24 mouse cellular contexts compared by ENCODE assay signal in genomic region chr8:124681792-124682157, GRCm38 (mm10). TPM values are rescaled to one million over a fixed set of nuclear protein-coding genes. Genes with fewer than 3 reads are reported as not detected.
DNase-seq lines count a peak whose midpoint lies in the region; ATAC-seq and TF ChIP-seq lines count a peak whose summit lies in the region.
"Had no signal": no experiment of that assay in that cellular context is flagged by ENCODE, and none has a peak within 500 bp of the region (broad histone marks: within the 10 kb centered on the region; RNA-seq: fewer than 3 reads in every experiment).

No protein-coding gene starts in this region.

- H3K4me3 ChIP-seq in hindbrain, postnatal 0 days (ENCODE audit: low read length), result no peak overlapping the region
- H3K4me3 ChIP-seq in hindbrain, embryonic 16.5 days (ENCODE audit: low read length), result no peak overlapping the region
- H3K4me3 ChIP-seq: embryonic facial prominence, embryonic 10.5 days; forebrain, embryonic 10.5 days; gastrocnemius, adult 2 months; heart, embryonic 15.5 days; kidney, embryonic 15.5 days; limb, embryonic 13.5 days; liver, embryonic 12.5 days; neural tube, embryonic 15.5 days had no signal

- H3K4me1 ChIP-seq in hindbrain, postnatal 0 days (ENCODE audit: insufficient read depth, low read length), result 0 out of 2 replicates have a peak, but pooled peaks cover 6% of the 10 kb centered on the region
- peaks cover 4% of the 10 kb centered on the region for H3K4me1 ChIP-seq in hindbrain, embryonic 16.5 days (ENCODE audit: control insufficient read depth, insufficient read depth, low read depth, low read length)
- H3K4me1 ChIP-seq: embryonic facial prominence, embryonic 10.5 days; liver, embryonic 12.5 days had no signal

- peak overlapping the region; percentile 31; the same call in 1 of the 2 replicates for H3K9ac ChIP-seq in hindbrain, postnatal 0 days (replicated peaks; ENCODE audit: low read length)
- no peak overlapping the region for H3K9ac ChIP-seq in hindbrain, embryonic 16.5 days (ENCODE audit: low read depth, low read length)
- H3K9ac ChIP-seq: heart, embryonic 15.5 days; hindbrain, embryonic 14.5 days; kidney, embryonic 15.5 days; limb, embryonic 13.5 days; liver, embryonic 12.5 days; neural tube, embryonic 15.5 days had no signal

- TF ChIP-seq CTCF in hindbrain, postnatal 0 days (IDR thresholded peaks at IDR 0.05; ENCODE audit: low read depth), result peak; percentile 26; the same call in 1 of the 2 replicates

- ATAC-seq in hindbrain, postnatal 0 days, result no peak
- ATAC-seq in hindbrain, embryonic 16.5 days, result no peak
- peak; percentile 35 for ATAC-seq in CD4-positive, CD25-positive, alpha-beta regulatory T cell, adult 4 months
- ATAC-seq: intestine, embryonic 16.5 days; liver, embryonic 12.5 days had no signal

- H3K27ac ChIP-seq in hindbrain, postnatal 0 days, result no peak overlapping the region
- no peak overlapping the region for H3K27ac ChIP-seq in hindbrain, embryonic 16.5 days (ENCODE audit: low read depth, low read length)
- H3K27ac ChIP-seq: embryonic facial prominence, embryonic 10.5 days; forebrain, embryonic 10.5 days; gastrocnemius, adult 2 months; heart, embryonic 15.5 days; hindbrain, embryonic 14.5 days; kidney, embryonic 15.5 days; limb, embryonic 13.5 days; liver, embryonic 12.5 days; neural tube, embryonic 15.5 days had no signal

- peaks cover 40% of the 10 kb centered on the region; the same call in 1 of the 2 replicates for H3K36me3 ChIP-seq in hindbrain, postnatal 0 days (ENCODE audit: insufficient read depth, low read length)
- H3K36me3 ChIP-seq in hindbrain, embryonic 16.5 days (ENCODE audit: control insufficient read depth, insufficient read depth, low read length), result peaks cover 28% of the 10 kb centered on the region

- DNase-seq in hindbrain, postnatal 0 days (ENCODE audit: low spot score), result no peak
- DNase-seq in induced T-regulatory cell, adult 2 months (ENCODE audit: low read depth), result peak; percentile 50
- peak; percentile 30 for DNase-seq in lung, postnatal 10 days
- no peak for DNase-seq in adrenal gland, adult 8-10 months
- DNase-seq in adrenal gland, postnatal 10 days, result no peak
- no peak for DNase-seq in urinary bladder, postnatal 4 days (ENCODE audit: low spot score in 2 of 2)
- DNase-seq: cerebellum, adult 11 months; cerebellum, postnatal 10 days; gastrocnemius, adult 2 months; heart, postnatal 4 days; kidney, postnatal 36 days; layer of hippocampus, postnatal 36 days had no signal

- no peaks in the 10 kb centered on the region for H3K27me3 ChIP-seq in hindbrain, postnatal 0 days (ENCODE audit: insufficient read depth, low read length)
- no peaks in the 10 kb centered on the region for H3K27me3 ChIP-seq in hindbrain, embryonic 16.5 days (replicated peaks; ENCODE audit: control insufficient read depth, insufficient read depth, low read length)
- H3K27me3 ChIP-seq: CH12.LX; heart, embryonic 15.5 days; kidney, embryonic 15.5 days; limb, embryonic 13.5 days; liver, embryonic 12.5 days; neural tube, embryonic 15.5 days had no signal

- no peak overlapping the region for H3K4me2 ChIP-seq in hindbrain, postnatal 0 days (ENCODE audit: low read depth, low read length)
- H3K4me2 ChIP-seq in hindbrain, embryonic 16.5 days (ENCODE audit: low read length), result no peak overlapping the region
- H3K4me2 ChIP-seq: heart, embryonic 15.5 days; hindbrain, embryonic 14.5 days; kidney, embryonic 15.5 days; limb, embryonic 13.5 days; liver, embryonic 12.5 days; neural tube, embryonic 15.5 days had no signal

- WGBS in hindbrain, postnatal 0 days, result 75% methylated on average over 10 of the region's 10 CpGs
- 73% methylated on average over 10 of the region's 10 CpGs for WGBS in hindbrain, embryonic 16.5 days

- no peaks in the 10 kb centered on the region for H3K9me3 ChIP-seq in hindbrain, postnatal 0 days (ENCODE audit: low read length)
- no peaks in the 10 kb centered on the region for H3K9me3 ChIP-seq in hindbrain, embryonic 16.5 days (ENCODE audit: control insufficient read depth, low read length)
- H3K9me3 ChIP-seq: embryonic facial prominence, embryonic 10.5 days; forebrain, embryonic 10.5 days; heart, embryonic 15.5 days; kidney, embryonic 15.5 days; limb, embryonic 13.5 days; liver, embryonic 12.5 days; neural tube, embryonic 15.5 days had no signal

RNA-seq across cellular contexts. Expression of gene 2310022B05Rik, which starts 18.6 kb away (rescaled TPM):
- total RNA-seq in hindbrain, postnatal 0 days (2014; rRNA removed), result 100 and 106 TPM in 2 replicates
- polyA plus RNA-seq in hindbrain, postnatal 0 days (2015; fragmentation: Nextera tagmentation; extraction: Ambion mirVana), result 27.0 and 30.2 TPM in 2 replicates
- 17.0 and 23.2 TPM in 2 replicates for polyA plus RNA-seq in hindbrain, embryonic 16.5 days (2015; fragmentation: Nextera tagmentation; extraction: Ambion mirVana)
- under 1 TPM; 0.70 to 0.94 TPM for polyA plus RNA-seq in CD4-positive, CD25-positive, alpha-beta regulatory T cell, adult 4 months (2017; shearing (Covaris generic))
- 10 to 100 TPM; 39.9 to 50.2 (median 45.4) TPM for total RNA-seq in adrenal gland, adult 8-10 months (2022)
- 10 to 100 TPM; 42.5 to 43.2 TPM for total RNA-seq in adrenal gland, postnatal 10 days (2021)

RNA-seq across cellular contexts. Expression of gene Ttc13, which starts 40.0 kb away (rescaled TPM):
- total RNA-seq in hindbrain, postnatal 0 days (2014; rRNA removed), result 63.1 and 64.2 TPM in 2 replicates
- 57.5 and 58.6 TPM in 2 replicates for polyA plus RNA-seq in hindbrain, postnatal 0 days (2015; fragmentation: Nextera tagmentation; extraction: Ambion mirVana)
- 61.6 and 62.4 TPM in 2 replicates for polyA plus RNA-seq in hindbrain, embryonic 16.5 days (2015; fragmentation: Nextera tagmentation; extraction: Ambion mirVana)
- polyA plus RNA-seq in CD4-positive, CD25-positive, alpha-beta regulatory T cell, adult 4 months (2017; shearing (Covaris generic)), result 10 to 100 TPM; 32.1 to 32.6 TPM
- 10 to 100 TPM; 39.3 to 45.5 (median 42.7) TPM for total RNA-seq in adrenal gland, adult 8-10 months (2022)
- total RNA-seq in adrenal gland, postnatal 10 days (2021), result 10 to 100 TPM; 41.8 to 47.1 TPM

RNA-seq across cellular contexts. Expression of gene Arv1, which starts 40.2 kb away (rescaled TPM):
- 11.1 and 17.5 TPM in 2 replicates for total RNA-seq in hindbrain, postnatal 0 days (2014; rRNA removed)
- polyA plus RNA-seq in hindbrain, postnatal 0 days (2015; fragmentation: Nextera tagmentation; extraction: Ambion mirVana), result 31.5 and 33.5 TPM in 2 replicates
- polyA plus RNA-seq in hindbrain, embryonic 16.5 days (2015; fragmentation: Nextera tagmentation; extraction: Ambion mirVana), result 32.1 and 33.6 TPM in 2 replicates
- polyA plus RNA-seq in CD4-positive, CD25-positive, alpha-beta regulatory T cell, adult 4 months (2017; shearing (Covaris generic)), result 10 to 100 TPM; 13.1 to 18.7 TPM
- total RNA-seq in adrenal gland, adult 8-10 months (2022), result 10 to 100 TPM in 3 of 4 experiments, 1 to 10 TPM in 1; 6.4 to 15.9 (median 13.3) TPM
- 10 to 100 TPM in 1 of 2 experiments, 1 to 10 TPM in 1; 8.4 to 13.4 TPM for total RNA-seq in adrenal gland, postnatal 10 days (2021)

Comparison
In these comparisons a context has a peak if more than half of its experiments do, and no peak if none do; other contexts are left out.
1. DNase-seq: peak in induced T-regulatory cell, adult 2 months (single experiment) and lung, postnatal 10 days (single experiment); none in hindbrain, postnatal 0 days (single experiment), adrenal gland, adult 8-10 months (single experiment), adrenal gland, postnatal 10 days (single experiment) and urinary bladder, postnatal 4 days (0 of 2).